Mouse (Mus musculus) heart, postnatal 0 days (tissue): ENCODE results near the gene Tmppe.

ENCODE experiments used
- CTCF ChIP-seq: IDR thresholded peaks from 2 replicates; pipeline ENCODE4 v1.5.1; 2016; ENCODE audit warnings: antibody characterized with exemption, control low read depth, low read depth
- EP300 ChIP-seq: IDR thresholded peaks from 2 replicates; pipeline ENCODE4 v1.6.1; 2016; ENCODE audit warnings: antibody characterized with exemption, low read depth

DNA sequence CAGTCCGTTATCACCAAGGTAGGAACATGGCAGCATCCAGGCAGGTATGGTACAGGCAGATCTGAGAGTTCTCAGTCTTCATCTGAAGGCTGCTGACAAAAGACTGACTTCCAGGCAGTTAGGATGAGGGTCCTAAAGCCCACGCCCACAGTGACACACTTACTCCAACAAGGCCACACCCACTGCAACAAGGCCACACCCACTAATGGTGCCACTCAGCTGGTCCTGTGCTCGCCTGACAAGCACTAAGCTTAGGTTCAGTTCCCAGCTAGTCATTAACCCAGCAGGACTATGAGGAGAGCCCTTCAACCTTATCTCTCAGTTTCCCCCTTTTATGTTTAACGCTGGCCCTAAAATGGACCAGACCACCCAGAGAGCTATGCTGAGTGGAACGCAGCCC is 47.8 kb downstream of the Tmppe start:
- TF ChIP-seq CTCF = no peak
- no peak for TF ChIP-seq EP300
